Mouse (Mus musculus) fat pad, adult 2 months (tissue): ENCODE measurements around the gene Cox20.
"Not testable (repeated sequence)": the region's sequence is repeated elsewhere in the genome, so short reads cannot be mapped to it uniquely, and the experiment has no call there.

Source experiments
- DNase-seq: peaks from one replicate; pipeline ENCODE4 v3.0.0-alpha.2; 2011; ENCODE audit warnings: low read depth, low spot score; ENCODE audit errors: extremely low read depth

Cox20 gene

GRCm38 (mm10) chr1:178318389-178319184 is at the start of gene Cox20:
Cox20 (plus strand) TSS chr1:178319130.
- DNase-seq = no peak

DNA sequence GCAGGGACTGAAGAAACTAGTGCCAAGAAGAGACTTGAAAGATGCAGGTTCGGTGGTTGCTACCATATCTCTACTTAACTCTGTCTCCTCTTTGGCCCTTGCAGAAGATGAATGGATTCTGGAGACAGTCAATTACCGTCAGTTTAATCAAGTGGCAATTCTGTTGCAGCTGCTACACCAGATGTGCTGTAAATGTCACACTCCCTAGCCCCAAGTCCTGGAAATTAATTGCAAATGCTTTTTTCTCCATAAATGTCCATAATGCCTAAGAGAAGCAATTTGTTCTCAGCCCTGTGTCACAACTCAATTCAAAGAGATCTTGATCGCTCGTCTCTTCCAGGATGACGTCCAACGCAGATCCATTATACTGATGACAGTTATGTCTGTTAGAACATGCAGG is 48.3 kb upstream of the Cox20 start:
- DNase-seq = peak; percentile 42

DNA sequence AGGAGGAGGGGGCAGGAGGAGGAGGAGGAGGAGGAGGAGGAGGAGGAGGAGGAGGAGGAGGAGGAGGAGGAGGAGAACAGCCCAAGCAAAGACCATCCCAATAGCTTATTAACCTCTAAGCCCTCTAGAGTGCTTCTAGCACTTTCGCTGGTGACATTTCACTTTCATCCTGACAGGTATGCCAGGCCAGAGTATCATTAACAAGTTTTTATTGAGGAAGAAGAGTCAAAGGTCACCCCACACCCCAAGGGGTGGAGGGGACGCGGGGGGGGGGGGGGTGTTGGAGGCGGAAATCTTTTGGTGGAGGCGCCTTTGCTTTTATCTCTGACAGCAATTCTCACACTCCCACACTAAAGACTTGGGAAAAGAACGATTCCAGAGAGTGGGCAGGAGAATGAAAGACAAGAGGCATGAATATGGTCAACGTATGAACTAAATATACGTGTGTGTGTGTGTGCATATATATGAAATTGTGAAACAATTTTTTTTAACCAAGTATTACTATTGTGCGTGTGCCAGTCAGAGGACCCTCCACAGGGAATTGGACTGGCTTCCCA is 43.7 kb upstream of the Cox20 start:
- DNase-seq = no peak

GRCm38 (mm10) chr1:178275738-178276053 is 43.2 kb upstream of the Cox20 start:
- no peak for DNase-seq

- DNase-seq = no peak
These were observed 42.6 kb upstream of the Cox20 start for GRCm38 (mm10) chr1:178276054-178276911.

GRCm38 (mm10) chr1:178283314-178283713 is 35.6 kb upstream of the Cox20 start:
- not testable (repeated sequence) for DNase-seq

DNA sequence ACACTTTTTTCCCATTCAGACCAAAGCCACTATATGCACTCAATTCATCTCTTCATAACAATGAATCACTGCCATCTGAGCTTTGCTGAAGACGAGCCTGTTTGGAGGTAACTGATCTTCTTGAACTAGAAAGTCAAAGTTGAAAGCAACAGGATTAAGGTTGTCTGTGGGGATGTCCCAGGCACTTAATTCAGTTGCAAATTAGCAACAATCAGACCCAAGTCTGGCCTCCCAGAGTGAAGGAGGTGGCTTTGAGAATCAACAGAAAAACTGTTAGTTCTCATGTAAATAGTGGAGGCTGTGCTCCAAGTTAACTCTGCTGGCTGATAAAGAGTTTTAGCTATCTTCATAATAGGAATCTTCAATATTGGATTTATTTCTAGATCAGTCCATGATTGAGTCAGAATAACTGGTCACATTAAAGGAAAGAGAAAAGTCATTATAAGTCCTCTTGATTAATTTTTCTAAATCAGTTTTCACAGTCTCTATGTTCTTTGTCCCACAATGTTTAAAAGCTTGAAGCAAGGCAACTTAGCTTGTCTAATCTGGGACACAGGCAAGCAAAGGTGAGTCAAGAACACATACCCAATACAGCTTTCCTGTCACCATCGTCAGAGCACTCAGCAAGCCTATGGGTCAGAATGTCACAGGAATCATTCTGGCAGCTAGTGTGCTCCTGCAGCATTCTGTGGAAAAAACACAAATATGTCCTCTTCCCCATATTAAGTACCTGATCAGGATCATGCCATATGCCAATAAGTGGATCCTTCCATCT is 34.8 kb upstream of the Cox20 start:
- DNase-seq = no peak

DNA sequence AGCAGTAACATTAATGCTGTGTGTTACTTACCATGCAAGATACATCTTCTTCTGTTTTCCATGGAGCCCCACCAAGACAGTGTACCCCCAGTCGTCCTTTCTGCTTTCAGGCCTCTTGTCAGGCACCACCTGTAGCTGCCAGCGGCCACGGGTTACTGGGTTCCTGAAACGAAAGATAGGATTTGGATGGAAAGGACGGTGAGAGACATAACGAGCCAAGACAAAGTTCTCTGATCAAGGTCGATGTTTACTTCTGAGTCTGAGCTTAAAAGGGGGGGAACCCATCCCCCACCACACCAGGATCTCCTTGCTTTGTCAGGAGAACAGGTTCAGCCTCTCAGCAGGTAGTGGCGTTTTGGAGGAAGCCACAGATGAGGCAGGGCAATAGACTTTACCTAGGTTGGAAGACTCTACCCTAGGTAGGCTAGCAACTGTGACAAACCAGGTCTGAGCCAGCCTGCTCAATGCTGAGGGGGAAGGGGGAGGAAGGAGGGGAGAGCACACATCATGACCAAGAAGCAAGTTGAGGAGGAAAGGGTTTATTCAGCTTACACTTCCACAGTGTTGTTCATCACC is 31.2 kb upstream of the Cox20 start:
- no peak for DNase-seq

DNA sequence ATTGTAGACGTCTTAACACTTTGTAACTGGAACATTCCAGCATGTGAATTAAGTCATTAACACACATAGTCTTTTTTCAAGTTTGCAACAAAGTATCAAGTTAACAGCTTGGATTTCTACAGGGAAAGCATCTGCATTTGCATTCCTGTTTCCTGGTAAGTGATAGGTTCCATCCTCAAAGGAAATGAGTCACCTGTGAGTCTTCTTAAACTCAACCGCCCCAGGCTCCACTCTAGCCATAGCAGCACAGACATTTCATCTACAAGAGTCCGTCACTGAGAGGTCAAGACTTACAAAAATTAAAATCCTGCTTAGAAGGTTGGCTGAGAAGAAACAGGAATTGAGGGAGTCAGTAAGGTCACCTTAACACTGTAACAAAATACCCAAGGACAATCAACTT is 27.2 kb upstream of the Cox20 start:
- DNase-seq = no peak

DNA sequence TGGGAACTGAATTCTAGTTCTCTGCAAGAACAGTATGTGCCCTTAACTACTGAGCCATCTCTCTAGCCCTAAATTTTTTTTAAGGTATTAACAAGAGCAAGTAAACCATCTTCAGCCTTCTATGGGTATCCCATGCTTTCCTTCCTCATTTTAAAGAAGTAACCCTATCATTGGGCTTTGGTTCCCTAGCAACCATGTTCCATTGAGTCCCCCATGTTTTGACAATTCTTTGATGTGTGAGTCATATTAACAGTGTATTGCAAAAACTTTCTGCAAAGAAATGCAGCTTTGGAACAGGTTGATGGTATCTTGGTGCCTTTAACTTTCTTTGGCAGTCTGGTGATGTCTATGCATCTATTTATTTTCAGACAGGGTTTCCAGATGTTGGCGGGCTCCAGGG is 24.9 kb upstream of the Cox20 start:
- DNase-seq = no peak

GRCm38 (mm10) chr1:178301261-178301660 is 17.7 kb upstream of the Cox20 start:
- DNase-seq = not testable (repeated sequence)

DNA sequence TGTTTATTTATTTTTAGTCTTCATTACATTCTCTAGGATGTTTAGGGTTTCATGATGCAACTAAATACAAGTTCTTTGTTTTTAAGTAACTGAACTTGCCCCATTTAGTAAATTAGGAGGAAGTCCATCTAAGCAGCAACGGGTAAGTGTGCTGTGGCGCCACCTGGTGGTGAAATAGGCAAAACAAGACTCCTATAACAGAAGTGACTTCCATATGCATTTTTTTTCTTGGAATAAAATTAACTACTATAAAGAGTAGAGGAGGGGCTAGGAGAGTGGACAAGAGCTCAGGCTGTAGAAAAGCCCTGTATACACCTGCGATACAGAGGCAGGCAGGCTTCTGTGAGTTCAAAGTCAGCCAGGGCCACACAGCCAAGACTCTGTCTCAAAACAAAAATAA is 15.5 kb upstream of the Cox20 start:
- no peak for DNase-seq

DNA sequence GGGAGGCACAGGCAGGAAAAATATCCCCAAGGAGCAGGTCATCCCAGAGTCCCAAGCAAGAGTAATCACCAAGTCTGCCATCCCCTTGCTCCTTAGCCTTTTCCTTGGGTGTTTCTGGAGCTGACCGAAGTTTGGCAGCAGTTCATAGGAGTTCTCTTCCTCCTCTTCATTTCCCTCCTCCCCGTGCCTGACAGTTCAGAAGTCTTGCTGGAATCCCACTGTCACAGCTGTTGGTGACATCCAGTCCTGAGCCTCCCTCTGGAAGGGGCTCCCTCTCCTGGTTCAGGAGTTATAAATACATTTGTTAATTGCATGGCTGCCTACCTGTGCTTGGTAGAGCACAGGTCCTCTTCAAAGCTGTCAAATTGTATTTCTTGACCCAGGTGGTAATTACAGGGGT is 9.4 kb upstream of the Cox20 start:
- no peak for DNase-seq

DNA sequence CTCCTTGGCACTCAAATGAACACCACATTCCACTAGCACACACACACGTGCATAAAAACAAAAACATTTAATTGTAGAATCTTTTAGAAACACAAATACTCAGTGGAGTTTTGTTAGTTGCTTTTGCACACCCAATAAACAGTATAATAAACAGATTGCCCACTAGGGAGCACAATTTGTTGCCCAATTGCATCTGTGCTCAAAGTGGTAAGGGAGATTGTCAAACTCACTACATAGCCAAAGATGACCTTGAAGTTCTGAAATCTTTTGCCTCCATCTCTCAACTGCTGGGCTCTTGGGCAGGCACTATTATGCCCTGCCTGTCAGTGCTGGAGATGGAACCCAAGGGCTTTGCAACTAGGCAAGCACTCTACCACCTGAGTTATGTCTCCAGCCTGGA is 8.8 kb upstream of the Cox20 start:
- DNase-seq = no peak

GRCm38 (mm10) chr1:178313039-178313597 is 5.8 kb upstream of the Cox20 start:
- no peak for DNase-seq

DNA sequence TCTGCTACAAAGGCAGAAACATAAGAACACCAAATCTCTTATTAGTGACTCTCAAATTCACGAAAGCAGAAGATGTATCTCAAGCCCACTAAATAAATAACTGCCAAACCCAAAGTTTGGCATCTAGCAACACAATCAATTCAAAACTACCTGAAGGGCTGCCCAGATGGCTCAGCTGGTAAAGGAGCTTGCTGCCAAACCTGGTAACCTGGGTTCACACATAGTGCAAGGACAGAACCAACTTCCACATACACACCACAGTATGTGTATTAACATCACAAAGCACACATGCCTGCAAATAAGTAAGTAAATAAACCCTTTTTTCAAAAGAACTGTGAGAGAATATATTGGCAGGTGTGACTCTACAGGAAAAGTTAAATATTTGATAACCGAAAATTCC is 4.7 kb upstream of the Cox20 start:
- DNase-seq = no peak

DNA sequence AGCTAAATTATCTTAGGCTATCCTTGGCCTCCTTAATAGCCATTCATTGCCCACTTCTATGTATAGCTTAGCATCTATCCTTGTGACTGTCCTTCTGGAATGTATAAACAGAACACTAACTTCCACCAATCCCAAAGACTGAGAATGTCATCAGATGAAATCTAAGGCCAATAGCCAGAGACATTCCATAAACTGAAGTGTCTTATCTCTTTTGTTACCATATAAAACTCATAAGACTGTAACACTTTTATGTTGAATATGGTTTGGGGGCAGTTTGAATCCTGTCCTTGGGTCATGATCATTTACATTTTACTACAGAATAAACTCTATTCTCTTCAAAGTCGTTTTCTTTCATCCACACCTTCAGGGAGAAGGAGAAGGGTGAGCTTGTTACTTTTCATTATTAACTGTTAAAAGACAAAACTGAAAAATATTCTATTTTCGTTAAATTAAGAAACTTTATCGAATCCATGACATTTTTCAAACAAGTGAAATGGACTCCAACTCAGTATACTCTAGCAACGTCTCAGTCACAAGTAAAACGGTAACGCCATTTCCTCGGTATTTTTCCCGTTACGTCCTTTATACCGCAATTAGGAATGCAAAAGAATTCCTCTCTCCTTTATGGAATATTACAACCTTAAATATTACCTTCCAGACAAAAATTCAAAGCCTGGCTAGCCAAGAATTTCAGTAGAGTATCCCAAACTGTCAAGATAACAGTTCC is 1.5 kb upstream of the Cox20 start:
- no peak for DNase-seq

- DNase-seq = no peak
These were observed 935 bp upstream of the Cox20 start for GRCm38 (mm10) chr1:178318002-178318388.

- DNase-seq = no peak
These were observed 536 bp downstream of the Cox20 start for GRCm38 (mm10) chr1:178319295-178320037.
